Mouse (Mus musculus): ENCODE data around the gene Foxj1.

The Foxj1 gene

GRCm38 (mm10) chr11:116298221-116298620 is 37.0 kb downstream of the Foxj1 start:
- DNase-seq = no peak

- peak in 1 of 2 experiments; percentile 41 for DNase-seq
Measured at GRCm38 (mm10) chr11:116297017-116297416, 38.2 kb downstream of the Foxj1 start.

- DNase-seq = no peak
Measured at GRCm38 (mm10) chr11:116296191-116296734, 38.9 kb downstream of the Foxj1 start.

- peak; percentile 65 to 72 for DNase-seq
Measured at GRCm38 (mm10) chr11:116294319-116294718, 40.9 kb downstream of the Foxj1 start.

- no peak for DNase-seq
Measured at GRCm38 (mm10) chr11:116293538-116294137, 41.6 kb downstream of the Foxj1 start.

- no peak for DNase-seq
Measured at GRCm38 (mm10) chr11:116292401-116292800, 42.8 kb downstream of the Foxj1 start.

- DNase-seq = peak in 1 of 2 experiments; percentile 34
Measured at GRCm38 (mm10) chr11:116290556-116290955, 44.6 kb downstream of the Foxj1 start.

- peak; percentile 14 to 48 for DNase-seq
Measured at GRCm38 (mm10) chr11:116287351-116287750, 47.8 kb downstream of the Foxj1 start.

- DNase-seq = peak; percentile 19 to 71
Measured at GRCm38 (mm10) chr11:116285770-116286191, 49.4 kb downstream of the Foxj1 start.

GRCm38 (mm10) chr11:116283982-116284381 is 51.2 kb downstream of the Foxj1 start:
- DNase-seq = no peak

- peak in 1 of 2 experiments; percentile 5 for DNase-seq
Measured at GRCm38 (mm10) chr11:116282912-116283521, 52.2 kb downstream of the Foxj1 start.

GRCm38 (mm10) chr11:116282089-116282488 is 53.1 kb downstream of the Foxj1 start:
- DNase-seq = no peak

- DNase-seq = no peak
Measured at GRCm38 (mm10) chr11:116281671-116282070, 53.5 kb downstream of the Foxj1 start.

GRCm38 (mm10) chr11:116280751-116281663 is 54.2 kb downstream of the Foxj1 start, which contains the start of gene Galr2:
Gene Galr2, plus strand, starts transcription at chr11:116280939.
- no peak for DNase-seq
